Mouse (Mus musculus): ENCODE measurements around the gene Hist1h2bm.

The Hist1h2bm gene

GRCm38 (mm10) chr13:21727948-21728572, 6.2 kb downstream of the Hist1h2bm start:
- ATAC-seq (ENCODE audit: low TSS enrichment) = no peak

GRCm38 (mm10) chr13:21729544-21729943, 7.7 kb downstream of the Hist1h2bm start:
- no peak for ATAC-seq (ENCODE audit: low TSS enrichment)

GRCm38 (mm10) chr13:21733466-21733865, 11.6 kb downstream of the Hist1h2bm start:
- ATAC-seq (ENCODE audit: low TSS enrichment) = no peak

GRCm38 (mm10) chr13:21734010-21734905, 12.4 kb downstream of the Hist1h2bm start:
- ATAC-seq (ENCODE audit: low TSS enrichment) = peak; percentile 70

GRCm38 (mm10) chr13:21734906-21735767, 13.3 kb downstream of the Hist1h2bm start, which contains the start of gene Hist1h4j:
Gene Hist1h4j (plus strand): TSS chr13:21735064.
- ATAC-seq (ENCODE audit: low TSS enrichment) = peak; percentile 92

GRCm38 (mm10) chr13:21745006-21745405, 23.2 kb downstream of the Hist1h2bm start:
- no peak for ATAC-seq (ENCODE audit: low TSS enrichment)

- ATAC-seq (ENCODE audit: low TSS enrichment) = no peak
Observed at GRCm38 (mm10) chr13:21749387-21750158, 27.7 kb downstream of the Hist1h2bm start.

- peak; percentile 89 for ATAC-seq (ENCODE audit: low TSS enrichment)
Observed at GRCm38 (mm10) chr13:21750159-21751017, 28.5 kb downstream of the Hist1h2bm start, which contains the start of gene Hist1h4k. Gene Hist1h4k (minus strand): TSS chr13:21750505.

- no peak for ATAC-seq (ENCODE audit: low TSS enrichment)
Observed at GRCm38 (mm10) chr13:21751417-21751816, 29.6 kb downstream of the Hist1h2bm start.

GRCm38 (mm10) chr13:21751827-21752226, 30.0 kb downstream of the Hist1h2bm start:
- no peak for ATAC-seq (ENCODE audit: low TSS enrichment)

GRCm38 (mm10) chr13:21752356-21752755, 30.5 kb downstream of the Hist1h2bm start:
- ATAC-seq (ENCODE audit: low TSS enrichment) = no peak

GRCm38 (mm10) chr13:21753051-21753523, 31.2 kb downstream of the Hist1h2bm start:
- ATAC-seq (ENCODE audit: low TSS enrichment) = no peak

- ATAC-seq (ENCODE audit: low TSS enrichment) = peak; percentile 98
Observed at GRCm38 (mm10) chr13:21753524-21754285, 31.9 kb downstream of the Hist1h2bm start, which contains the start of the genes Hist1h2ak and Hist1h2bn. Gene Hist1h2ak (minus strand): TSS chr13:21753827. Gene Hist1h2bn (plus strand): TSS chr13:21754123.

- ATAC-seq (ENCODE audit: low TSS enrichment) = 0 out of 2 replicates have a peak, but pooled peaks have one; percentile 8
Observed at GRCm38 (mm10) chr13:21754294-21755001, 32.6 kb downstream of the Hist1h2bm start.

GRCm38 (mm10) chr13:21755707-21756106, 33.9 kb downstream of the Hist1h2bm start:
- no peak for ATAC-seq (ENCODE audit: low TSS enrichment)

Measured in frontal cortex, adult (tissue).